Mouse (Mus musculus) C2C12 (cell line): ENCODE results near the gene Anks3. TPM values are rescaled to one million over a fixed set of nuclear protein-coding genes. Genes with fewer than 3 reads are reported as not detected.

Experiments used
- H3K27me3 ChIP-seq: one replicate; pipeline ENCODE4 v1.6.1; 2011; ENCODE audit not compliant: control insufficient read depth, insufficient read depth, insufficient read length
- H3K36me3 ChIP-seq: one replicate; pipeline ENCODE4 v1.6.1; 2011; ENCODE audit not compliant: control insufficient read depth, insufficient read depth
- H3K4me3 ChIP-seq: one replicate; pipeline ENCODE4 v1.5.1; 2011; ENCODE audit warnings: mild to moderate bottlenecking, control low read depth; ENCODE audit not compliant: poor library complexity, insufficient read depth, severe bottlenecking
- H3K79me2 ChIP-seq: one replicate; pipeline ENCODE4 v1.6.1; 2011; ENCODE audit not compliant: control insufficient read depth, insufficient read depth
- H3K79me3 ChIP-seq: one replicate; pipeline ENCODE4 v1.6.1; 2011; ENCODE audit warnings: low read depth, control low read depth
- H3ac ChIP-seq: one replicate; pipeline ENCODE3; 2011; ENCODE audit warnings: low read depth; ENCODE audit not compliant: control insufficient read depth, insufficient read length
- CEBPB ChIP-seq: IDR thresholded peaks from one replicate; pipeline ENCODE4 v1.6.1; 2011; ENCODE audit warnings: low read depth, mild to moderate bottlenecking, control low read depth, moderate library complexity
- CTCF ChIP-seq: IDR thresholded peaks from one replicate; pipeline ENCODE4 v1.5.1; 2011; ENCODE audit not compliant: control insufficient read depth, insufficient read depth, insufficient read length
- FOSL1 ChIP-seq: IDR thresholded peaks from one replicate; pipeline ENCODE4 v1.8.0; 2011; ENCODE audit warnings: mild to moderate bottlenecking, low read length; ENCODE audit not compliant: poor library complexity, insufficient read depth, severe bottlenecking
- MAX ChIP-seq: IDR thresholded peaks from one replicate; pipeline ENCODE4 v1.6.1; 2011; ENCODE audit warnings: mild to moderate bottlenecking, control low read depth
- MYOD1 ChIP-seq: IDR thresholded peaks from one replicate; pipeline ENCODE4 v1.6.1; 2011; ENCODE audit warnings: low read depth; ENCODE audit not compliant: control insufficient read depth, insufficient read length
- MYOG ChIP-seq: IDR thresholded peaks from one replicate; pipeline ENCODE4 v1.6.1; 2011; ENCODE audit not compliant: control insufficient read depth, insufficient read length; ENCODE audit errors: extremely low read depth
- USF1 ChIP-seq: IDR thresholded peaks from one replicate; pipeline ENCODE4 v1.6.1; 2011; ENCODE audit warnings: low read depth, mild to moderate bottlenecking, control low read depth, moderate library complexity
- long read RNA-seq, 2 experiments: library from polyadenylated mRNA; unstranded; transcript quantifications; one replicate each; pipeline ENCODE4 v2.0.0; 2019 to 2020
- polyA plus RNA-seq: library from polyadenylated mRNA; unstranded; fragments of >200 nt; fragmentation: generic; extraction: Trizol; gene quantifications from one replicate; pipeline ENCODE4 v1.2.1, GENCODE M21; 2012; ENCODE audit warnings: missing spikeins

The Anks3 gene
- 20.9 TPM for polyA plus RNA-seq
- long read RNA-seq, experiment 1, transcript Anks3-201 (17 exons, 2,398 nt) = major isoform, 10 of 22 reads
- long read RNA-seq, experiment 1, partial matches to known transcripts = 6 of 22 reads
- long read RNA-seq, experiment 1, other reads (novel, unspliced or antisense) = 6 of 22 reads
- long read RNA-seq, experiment 2, transcript Anks3-201 (17 exons, 2,398 nt) = major isoform, 41 of 81 reads
- long read RNA-seq, experiment 2, partial matches to known transcripts = 7 of 81 reads
- long read RNA-seq, experiment 2, other reads (novel, unspliced or antisense) = 33 of 81 reads

GRCm38 (mm10) chr16:4963797-4964709 lies at the start of gene Anks3:
Gene Anks3, minus strand, starts transcription at chr16:4964205.
- TF ChIP-seq MYOG = no peak
- TF ChIP-seq MAX = peak; percentile 27
- peak; percentile 11 for TF ChIP-seq USF1
- peaks cover 3% of the 10 kb centered on the region for H3K27me3 ChIP-seq
- peaks cover 26% of the 10 kb centered on the region for H3K79me3 ChIP-seq
- peak within 1 kb of the TSS; percentile 74 for H3ac ChIP-seq
- peak within 1 kb of the TSS; percentile 78 for H3K4me3 ChIP-seq
- H3K79me2 ChIP-seq = peaks cover 50% of the 10 kb centered on the region
- H3K36me3 ChIP-seq = no peaks in the 10 kb centered on the region

- Histone ChIP-seq H3K79me2 (no peaks in the 10 kb centered on the region), H3K27me3 (no peaks in the 10 kb centered on the region), H3K36me3 (peaks cover 38% of the 10 kb centered on the region), H3ac (peak within 1 kb of the TSS; percentile 32), H3K79me3 (no peaks in the 10 kb centered on the region), H3K4me3 (peak within 1 kb of the TSS; percentile 34)
- TF ChIP-seq CTCF (peak; percentile 41), CEBPB (no peak)
Observed at GRCm38 (mm10) chr16:5013054-5013838, 49.2 kb upstream of the Anks3 start, which contains the start of gene Rogdi. Gene Rogdi, minus strand, starts transcription at chr16:5013553.

- Histone ChIP-seq H3K36me3 (peaks cover 28% of the 10 kb centered on the region), H3ac (peak overlapping the region; percentile 32), H3K79me3 (no peaks in the 10 kb centered on the region), H3K27me3 (no peaks in the 10 kb centered on the region), H3K79me2 (no peaks in the 10 kb centered on the region), H3K4me3 (peak overlapping the region; percentile 34)
- TF ChIP-seq CTCF (no peak), MYOG (no peak), CEBPB (no peak), MYOD1 (no peak), FOSL1 (no peak), MAX (no peak), USF1 (no peak)
Observed at GRCm38 (mm10) chr16:5012036-5013005, 48.3 kb upstream of the Anks3 start.

GRCm38 (mm10) chr16:5011285-5011684 lies 47.3 kb upstream of the Anks3 start:
- no peak overlapping the region for H3K4me3 ChIP-seq
- TF ChIP-seq USF1 (no peak), MYOG (no peak), CTCF (no peak)
- H3K36me3 ChIP-seq = peaks cover 20% of the 10 kb centered on the region
- H3ac ChIP-seq = no peak overlapping the region
- H3K79me2 ChIP-seq = no peaks in the 10 kb centered on the region
- no peaks in the 10 kb centered on the region for H3K27me3 ChIP-seq
- H3K79me3 ChIP-seq = no peaks in the 10 kb centered on the region

- H3K4me3 ChIP-seq = no peak overlapping the region
Observed at GRCm38 (mm10) chr16:5010371-5010935, 46.4 kb upstream of the Anks3 start.

More at GRCm38 (mm10) chr16:5010371-5010935, 46.4 kb upstream of the Anks3 start:
- Histone ChIP-seq H3ac (no peak overlapping the region), H3K79me3 (no peaks in the 10 kb centered on the region), H3K79me2 (no peaks in the 10 kb centered on the region), H3K36me3 (peaks cover 13% of the 10 kb centered on the region), H3K27me3 (no peaks in the 10 kb centered on the region)
- TF ChIP-seq USF1 = no peak
- no peak for TF ChIP-seq MAX
- TF ChIP-seq MYOD1 = no peak
- TF ChIP-seq FOSL1 = no peak
- no peak for TF ChIP-seq CTCF
- TF ChIP-seq MYOG = no peak
- no peak for TF ChIP-seq CEBPB
